Mouse (Mus musculus): Measurements from ENCODE around the gene Slc10a7.
"Not testable (repeated sequence)": the region's sequence is repeated elsewhere in the genome, so short reads cannot be mapped to it uniquely, and the experiment has no call there.

Slc10a7 gene

GRCm38 (mm10) chr8:78678541-78679219, 169.5 kb downstream of the Slc10a7 start:
- no peak for DNase-seq

- no peak for DNase-seq
Observed at GRCm38 (mm10) chr8:78690795-78691194, 181.6 kb downstream of the Slc10a7 start.

DNA sequence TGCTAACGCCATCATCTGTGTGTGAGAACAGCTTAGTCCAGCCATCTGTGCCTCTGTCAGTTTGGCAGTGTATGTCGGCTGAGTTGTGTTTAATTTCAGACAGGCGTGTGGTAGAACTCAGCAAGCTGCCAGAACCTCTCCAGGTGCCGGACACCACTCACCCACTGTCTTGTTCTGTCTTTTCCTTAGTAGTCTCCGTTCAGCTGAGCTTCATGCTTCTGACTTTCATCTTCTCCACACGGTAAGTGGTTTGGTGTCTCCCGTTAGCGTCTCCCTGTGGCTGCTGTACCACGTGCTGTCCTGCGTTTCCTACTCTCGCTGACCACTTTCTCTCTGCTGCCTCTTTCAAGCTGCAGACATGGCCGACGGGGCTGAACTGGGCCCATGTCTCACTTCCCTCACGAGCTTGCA, 189.2 kb downstream of the Slc10a7 start:
- DNase-seq, result peak; percentile 22

DNA sequence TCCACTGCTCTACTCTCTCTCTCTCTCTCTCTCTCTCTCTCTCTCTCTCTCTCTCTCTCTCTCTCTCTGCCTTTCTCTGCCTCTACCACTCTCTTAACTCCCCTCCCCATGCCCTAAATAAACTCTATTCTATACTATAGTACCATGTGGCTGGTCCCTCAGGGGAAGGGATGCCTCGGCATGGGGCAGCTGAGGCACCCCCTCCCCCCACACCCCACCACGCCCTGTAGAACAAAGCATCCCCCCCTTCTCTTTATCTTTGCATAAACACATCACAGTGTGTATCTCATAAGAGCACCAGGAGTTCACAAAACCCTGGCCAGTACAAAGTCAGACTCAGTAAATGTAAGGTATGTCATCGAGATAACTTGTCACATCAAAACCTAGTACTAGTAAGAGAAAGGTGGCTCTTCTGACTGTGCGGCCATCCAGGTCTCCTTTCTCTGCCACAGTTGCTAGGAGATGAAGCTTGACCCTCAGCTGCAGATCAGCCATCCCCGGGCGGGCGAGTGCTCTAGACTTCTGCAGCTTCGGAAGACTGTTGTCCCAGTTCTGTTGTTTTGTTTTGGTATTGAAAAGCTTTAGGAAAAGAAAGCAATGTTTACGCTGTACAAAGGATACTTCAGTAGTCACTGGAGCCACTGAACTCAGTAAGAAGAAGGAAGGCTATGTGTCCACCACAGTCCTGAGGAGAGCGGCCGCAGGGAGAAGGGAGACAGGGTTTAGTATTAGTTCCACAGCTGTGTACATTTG, 194.1 kb downstream of the Slc10a7 start:
- no peak for DNase-seq

GRCm38 (mm10) chr8:78705980-78706379, 196.8 kb downstream of the Slc10a7 start:
- DNase-seq, result no peak

GRCm38 (mm10) chr8:78709948-78710644, 200.9 kb downstream of the Slc10a7 start:
- no peak for DNase-seq

DNA sequence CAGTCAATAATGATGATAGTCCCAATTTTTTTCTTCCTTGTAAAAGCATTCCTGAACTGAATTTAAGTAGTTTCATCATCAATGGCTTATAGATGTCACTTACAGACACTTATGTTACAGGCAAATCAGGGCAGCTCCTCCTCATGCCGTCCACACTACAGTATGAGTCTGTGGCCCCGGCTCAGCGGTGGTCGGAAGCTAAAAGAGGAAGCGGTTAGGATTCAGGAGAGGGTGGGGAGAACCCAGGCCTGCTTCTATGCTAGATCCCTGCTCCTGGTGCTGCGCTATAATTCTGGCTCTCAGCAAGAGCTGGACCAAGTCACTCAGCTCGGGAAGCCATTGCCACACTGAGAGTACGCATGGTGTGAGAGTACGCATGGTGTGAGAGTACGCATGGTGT, 201.8 kb downstream of the Slc10a7 start:
- no peak for DNase-seq

DNA sequence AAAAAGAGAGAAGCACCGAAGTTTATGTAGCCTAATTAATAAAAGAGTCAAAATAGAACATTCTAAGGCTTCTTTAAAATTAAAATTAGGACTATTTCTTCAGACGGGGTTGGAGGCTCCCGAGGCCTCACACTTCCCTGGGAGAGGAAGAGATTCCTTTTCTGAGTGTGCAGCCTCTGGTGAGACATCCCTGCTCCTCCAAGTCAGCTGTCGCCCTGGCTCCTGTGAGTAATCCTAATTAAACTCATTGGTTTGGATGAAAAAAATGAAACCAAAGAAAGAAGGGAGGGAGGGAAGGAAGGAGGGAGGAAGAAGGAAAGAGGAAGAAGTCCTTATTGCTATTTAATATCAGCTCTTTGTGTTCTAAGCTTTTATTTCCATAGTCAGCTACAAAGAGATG, 205.7 kb downstream of the Slc10a7 start:
- no peak for DNase-seq

DNA sequence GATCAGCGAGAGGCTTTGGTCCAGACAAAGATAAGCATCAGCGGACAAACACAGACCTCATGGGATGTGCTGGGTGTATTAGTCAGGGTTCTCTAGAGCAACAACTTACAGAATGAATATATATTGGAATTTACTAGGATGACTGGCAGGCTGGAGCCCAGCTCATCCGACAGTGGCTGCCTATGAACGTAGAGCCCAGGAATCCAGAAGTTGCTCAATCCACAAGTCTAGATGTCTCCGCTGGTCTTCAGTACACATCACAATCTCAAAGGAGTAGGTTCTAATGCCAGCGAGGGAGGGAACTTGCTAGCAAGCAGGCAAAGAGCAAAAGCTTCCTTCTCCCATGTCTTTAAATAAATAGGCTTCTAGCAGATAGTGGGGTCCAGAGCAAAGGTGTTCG, 207.4 kb downstream of the Slc10a7 start:
- DNase-seq, result no peak

GRCm38 (mm10) chr8:78717191-78717590, 208.0 kb downstream of the Slc10a7 start:
- not testable (repeated sequence) for DNase-seq

DNA sequence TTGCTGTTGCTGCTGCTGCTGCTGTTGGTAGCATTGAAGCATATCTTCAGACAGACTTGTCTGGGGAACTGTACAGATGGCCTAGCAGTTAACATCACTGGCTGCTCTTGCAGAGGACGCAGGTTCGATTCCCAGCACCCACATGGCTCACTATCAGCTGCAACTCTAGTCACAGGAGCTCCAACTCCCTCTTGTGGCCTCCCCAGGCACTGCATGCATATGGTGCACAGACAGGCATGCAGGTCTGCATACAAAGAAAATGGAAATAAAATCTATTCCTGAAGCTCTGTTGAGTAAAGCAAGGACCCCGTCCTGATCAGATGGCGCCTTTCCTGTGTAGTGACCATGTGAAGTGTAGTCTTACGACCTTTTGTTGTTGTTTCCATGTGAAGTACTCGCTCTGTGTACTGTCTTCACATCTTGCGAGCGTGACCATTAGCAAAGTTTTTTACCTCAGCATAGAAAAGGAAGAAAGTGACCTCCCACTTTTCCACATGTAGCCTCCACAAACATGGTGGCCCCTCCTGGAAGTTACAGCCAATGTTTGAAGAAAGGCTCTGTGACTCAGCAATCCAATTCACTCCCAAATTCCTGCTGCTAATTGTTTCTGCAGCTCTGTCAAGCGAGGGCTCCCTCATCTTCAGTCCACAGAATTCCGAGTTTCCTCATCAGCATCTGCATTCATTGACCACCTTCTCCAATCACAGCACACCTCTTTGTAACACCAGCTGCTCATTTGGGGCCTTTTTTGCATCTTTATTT, 210.3 kb downstream of the Slc10a7 start:
- DNase-seq, result no peak

DNA sequence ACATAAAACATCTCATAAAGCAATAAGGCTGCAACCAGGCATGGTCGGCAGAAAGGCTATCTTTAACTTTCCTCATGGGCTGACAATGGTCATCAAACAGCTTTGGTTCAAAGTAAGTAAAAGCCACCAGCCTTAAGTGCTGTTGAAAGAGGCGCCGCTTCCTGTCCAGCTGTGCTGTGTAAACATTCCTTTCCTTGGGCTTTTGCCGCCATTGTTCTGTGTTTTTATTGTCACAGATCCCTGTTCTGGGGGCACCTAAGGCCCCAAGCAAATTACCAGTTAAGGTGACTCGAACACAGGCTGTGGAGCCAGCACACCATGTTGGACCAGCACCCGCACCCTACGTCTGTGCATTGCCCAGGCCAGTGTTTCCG, 210.9 kb downstream of the Slc10a7 start:
- no peak for DNase-seq

- DNase-seq, result no peak
Observed at GRCm38 (mm10) chr8:78721576-78721975, 212.4 kb downstream of the Slc10a7 start.

DNA sequence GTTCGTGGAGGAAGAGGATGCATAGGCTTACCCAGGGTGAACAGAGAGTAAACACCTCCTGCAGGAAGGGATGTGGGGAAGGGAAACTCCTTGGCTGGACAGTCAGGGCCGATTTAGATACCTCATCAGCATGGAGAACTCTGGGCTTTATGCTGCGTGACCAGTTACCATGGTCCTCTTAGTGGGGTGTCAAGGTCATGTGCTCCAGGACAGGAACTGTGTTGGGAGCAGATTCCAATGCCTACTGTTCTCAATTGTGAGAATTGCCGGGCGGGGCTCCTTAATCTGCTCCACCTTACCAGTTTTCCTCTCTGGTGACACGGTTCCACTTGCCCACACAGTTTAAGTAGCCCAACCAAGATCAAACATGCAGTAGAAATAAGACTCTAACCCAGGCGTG, 213.1 kb downstream of the Slc10a7 start:
- no peak for DNase-seq

GRCm38 (mm10) chr8:78724832-78725231, 215.7 kb downstream of the Slc10a7 start:
- no peak for DNase-seq

DNA sequence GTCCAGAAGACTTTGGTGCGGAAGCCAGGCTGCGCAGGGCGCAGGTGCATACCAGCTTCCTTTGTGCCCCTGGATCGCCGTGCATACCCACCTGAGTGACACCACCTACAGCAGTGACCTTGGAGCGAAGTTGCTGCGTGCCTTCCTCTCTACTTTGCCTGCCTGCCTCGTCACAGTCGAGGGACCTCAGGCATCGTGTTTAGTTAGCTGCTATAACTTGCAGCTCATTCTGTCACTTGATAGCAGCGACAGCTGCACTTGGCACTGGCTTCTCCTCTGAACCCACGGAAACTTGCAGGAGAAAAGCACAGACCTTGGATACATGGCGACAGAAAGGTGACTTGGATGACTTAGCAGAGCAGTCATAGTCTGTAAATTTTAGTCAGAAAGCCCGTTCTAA, 219.1 kb downstream of the Slc10a7 start:
- DNase-seq, result no peak

GRCm38 (mm10) chr8:78732410-78732809, 223.3 kb downstream of the Slc10a7 start:
- no peak for DNase-seq

DNA sequence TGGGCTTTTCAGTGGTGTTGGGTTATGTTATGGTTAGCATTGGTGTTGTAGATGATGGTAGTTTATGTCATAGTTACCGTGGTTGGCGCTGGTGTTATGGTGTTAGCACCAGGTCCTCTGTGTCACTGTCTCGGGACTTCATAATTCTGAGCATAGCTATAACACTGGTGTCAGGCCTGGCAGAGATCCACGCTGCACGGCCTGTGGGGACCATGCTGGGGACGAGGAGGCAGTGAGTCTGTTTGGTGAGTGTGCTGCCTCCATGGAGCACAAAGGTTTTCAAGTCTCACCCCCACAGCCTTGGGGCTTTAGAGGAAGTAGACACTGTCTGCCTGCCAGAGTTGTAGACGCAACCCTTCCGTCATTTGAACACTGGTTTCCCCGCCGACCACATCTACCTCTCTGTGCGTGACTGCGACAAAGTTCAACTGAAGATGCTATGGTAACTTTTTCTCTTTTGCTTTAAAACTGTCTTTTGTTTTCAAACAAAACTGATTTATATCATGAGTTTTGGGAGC, 223.9 kb downstream of the Slc10a7 start:
- no peak for DNase-seq

DNA sequence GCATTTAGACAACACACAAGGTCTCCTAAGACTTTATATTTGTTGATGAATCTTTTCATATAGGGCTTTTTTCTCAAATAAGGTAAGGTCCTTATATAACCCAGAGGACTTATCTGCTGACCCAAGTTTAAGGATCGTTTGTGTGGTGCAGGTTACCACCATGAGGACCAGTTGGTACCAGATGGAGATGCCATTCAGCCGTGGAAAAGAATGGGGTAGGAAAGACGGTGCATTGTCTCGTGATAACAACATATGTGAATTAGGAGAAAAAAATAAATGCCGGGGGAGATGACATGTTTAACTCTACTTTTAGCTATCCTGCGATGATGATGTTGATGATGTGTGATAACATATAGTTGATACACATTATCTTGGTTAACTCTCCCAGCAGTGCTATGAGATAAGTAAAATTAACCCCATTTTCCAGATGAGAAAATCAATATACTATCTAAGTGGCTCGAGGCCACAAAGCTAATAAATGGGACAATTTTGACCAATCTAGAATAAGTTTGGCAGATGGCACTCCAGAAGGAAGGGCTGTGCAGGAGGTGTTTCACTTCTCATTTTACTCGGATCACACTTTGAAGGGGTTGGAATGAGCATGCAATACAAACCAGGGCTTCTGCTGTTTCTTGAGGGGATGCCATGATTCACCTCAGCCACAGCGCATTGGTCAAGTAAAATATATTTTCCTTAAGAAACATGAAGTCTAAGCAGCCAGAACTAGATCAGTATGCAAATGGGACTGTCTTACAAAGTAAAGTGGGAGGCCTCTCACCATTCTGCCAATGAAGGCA, 225.8 kb downstream of the Slc10a7 start:
- no peak for DNase-seq

DNA sequence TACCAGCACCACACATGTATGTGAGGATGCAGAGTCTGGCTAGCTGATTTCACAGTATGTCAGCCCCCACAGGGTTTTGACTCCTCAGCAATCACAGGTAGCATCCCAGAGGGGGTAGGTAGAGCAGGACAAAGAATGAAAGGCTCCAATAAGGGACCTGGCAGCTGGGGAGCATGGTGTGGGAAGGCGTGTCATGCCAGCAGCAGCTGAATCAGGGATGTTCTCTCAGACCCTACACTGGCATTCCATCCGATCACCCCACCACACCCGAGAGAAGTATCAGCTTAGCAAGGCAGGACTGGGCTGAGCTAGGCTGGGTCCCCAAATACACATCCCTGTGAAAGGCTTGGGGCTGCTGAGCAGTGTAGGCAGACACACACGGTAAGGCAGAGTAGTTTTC, 229.2 kb downstream of the Slc10a7 start:
- no peak for DNase-seq

GRCm38 (mm10) chr8:78740936-78741335, 231.8 kb downstream of the Slc10a7 start:
- no peak for DNase-seq

- no peak for DNase-seq
Observed at GRCm38 (mm10) chr8:78741496-78741895, 232.3 kb downstream of the Slc10a7 start.
